Mouse (Mus musculus) embryonic stem cell, embryonic (primary cell): ENCODE results near the gene Vmn1r185.
"Not testable (repeated sequence)": the region's sequence is repeated elsewhere in the genome, so short reads cannot be mapped to it uniquely, and the experiment has no call there.

ENCODE experiments used
- CTCF ChIA-PET, 4 experiments: fragments of 300-600 bp in 2 of 4; fragments of 350-600 bp in 2 of 4; sonication (Branson Sonifier 250); formaldehyde crosslinking; loops; one replicate each; lab custom pipeline; 2022; ENCODE audit warnings: inconsistent platforms in 2 of 4; lab: Charles Lee
- POLR2A ChIA-PET, 4 experiments: fragments of 300-600 bp in 2 of 4; fragments of 350-600 bp in 2 of 4; sonication (Branson Sonifier 250); formaldehyde crosslinking; loops; one replicate each; lab custom pipeline; 2022; ENCODE audit warnings: antibody characterized with exemption in 4 of 4, inconsistent platforms in 1 of 4; lab: Charles Lee

The Vmn1r185 gene

GRCm38 (mm10) chr7:26618364-26618763 lies at the start of gene Vmn1r185:
TSS of gene Vmn1r185 (minus strand) at chr7:26618464.
- CTCF ChIA-PET, POLR2A ChIA-PET: not testable (repeated sequence)

GRCm38 (mm10) chr7:26667466-26667865 lies 49.2 kb upstream of the Vmn1r185 start:
- CTCF ChIA-PET = interaction anchor here in 2 of 4 experiments (0.6 kb wide), 2 partner anchors 12 to 627 kb away, joined by 3 to 4 read pairs; no protein-coding TSS in a partner anchor
- POLR2A ChIA-PET = interaction anchor here in 3 of 4 experiments (0.6 to 1.2 kb wide), 4 partner anchors 11 to 144 kb away, joined by 3 to 6 read pairs (median 4); no protein-coding TSS in a partner anchor

DNA sequence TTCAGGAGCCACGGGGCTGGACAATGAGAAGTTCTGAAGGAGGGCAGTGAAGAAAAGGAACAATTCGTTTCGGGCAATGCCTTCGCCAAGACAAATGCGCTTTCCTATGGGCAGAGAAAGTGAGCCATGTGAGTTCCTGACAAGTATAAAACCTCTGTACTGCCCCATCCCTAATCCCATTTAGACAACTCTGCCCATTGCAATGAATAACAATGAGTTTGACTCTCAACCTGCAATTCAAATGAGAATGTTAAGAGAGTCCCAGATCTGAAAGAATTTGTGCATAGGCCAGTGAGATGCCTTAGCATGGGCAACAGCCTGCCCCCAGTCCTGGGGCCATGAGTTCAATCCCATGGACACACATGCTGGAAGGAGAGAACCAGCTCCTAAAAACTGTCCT lies 47.7 kb upstream of the Vmn1r185 start:
- CTCF ChIA-PET = no interaction called here

GRCm38 (mm10) chr7:26589774-26590173 lies 28.5 kb downstream of the Vmn1r185 start:
- ChIA-PET CTCF (no interaction called here), POLR2A (interaction anchor here in 1 of 4 experiments (1.1 kb wide), 1 partner anchor 9 kb away, joined by 3 read pairs; no protein-coding TSS in a partner anchor)

More for the DNA sequence above, 47.7 kb upstream of the Vmn1r185 start:
- POLR2A ChIA-PET = interaction anchor here in 1 of 4 experiments (0.8 kb wide), 1 partner anchor 27 kb away, joined by 5 read pairs; no protein-coding TSS in a partner anchor

GRCm38 (mm10) chr7:26589077-26589476 lies 29.2 kb downstream of the Vmn1r185 start:
- CTCF ChIA-PET = no interaction called here

More at GRCm38 (mm10) chr7:26589077-26589476, 29.2 kb downstream of the Vmn1r185 start:
- POLR2A ChIA-PET = interaction anchor here in 1 of 4 experiments (0.6 kb wide), 1 partner anchor 503 kb away, joined by 3 read pairs; no protein-coding TSS in a partner anchor
